Mouse (Mus musculus) brain, embryonic 14.5 days (tissue): ENCODE results near the gene Gm7271. TPM values are rescaled to one million over a fixed set of nuclear protein-coding genes. Genes with fewer than 3 reads are reported as not detected.

Experiments used
- DNase-seq: peaks from one replicate; pipeline ENCODE4 v3.0.0-alpha.2; 2011; ENCODE audit warnings: low read depth
- CTCF ChIP-seq: fragments of 200-500 bp; IDR thresholded peaks from 2 replicates; pipeline ENCODE4 v1.5.1; 2012; ENCODE audit warnings: inconsistent platforms, mild to moderate bottlenecking, moderate library complexity, borderline replicate concordance; ENCODE audit not compliant: insufficient read depth, insufficient read length; ENCODE audit errors: extremely low read depth
- POLR2A ChIP-seq: fragments of 200-500 bp; IDR thresholded peaks from 2 replicates; pipeline ENCODE4 v1.6.1; 2012; ENCODE audit warnings: mild to moderate bottlenecking, inconsistent platforms, borderline replicate concordance; ENCODE audit not compliant: poor library complexity, insufficient read depth, insufficient read length, severe bottlenecking; ENCODE audit errors: extremely low read depth
- polyA plus RNA-seq: library from polyadenylated mRNA; depleted of rRNA; stranded (reverse); fragments of >200 nt; gene quantifications from 2 replicates; pipeline ENCODE4 v1.2.3, GENCODE M21; 2012; rRNA removed

The Gm7271 gene
- polyA plus RNA-seq: 0.27 TPM in 1 of 2 replicates, not detected in the other

- TF ChIP-seq POLR2A (no peak), CTCF (no peak)
- no peak for DNase-seq
Measured at GRCm38 (mm10) chr5:76483811-76484210, at the start of gene Gm7271. Gm7271 (plus strand) TSS chr5:76484040.

DNA sequence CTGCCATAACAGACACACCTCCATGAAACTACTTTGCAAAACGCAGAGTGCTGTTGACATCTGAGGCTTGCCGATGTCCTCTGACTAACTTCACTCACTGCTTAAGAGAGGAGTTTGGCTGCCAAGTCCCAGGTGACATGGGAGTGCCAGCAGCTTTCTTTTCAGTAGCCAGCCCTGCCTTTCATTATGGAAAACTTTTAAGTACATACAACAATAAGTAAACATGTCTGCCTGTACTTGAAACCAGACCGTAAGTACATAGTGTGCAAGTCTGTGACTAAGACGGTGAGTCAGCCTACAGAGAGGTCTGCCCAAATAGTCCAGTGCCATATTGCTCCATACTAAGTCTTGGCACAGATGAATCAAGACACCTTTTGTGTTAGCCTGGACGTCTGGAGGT is 46.7 kb upstream of the Gm7271 start:
- TF ChIP-seq CTCF: no peak
- TF ChIP-seq POLR2A: no peak
- DNase-seq: no peak

GRCm38 (mm10) chr5:76437696-76438095 is 46.1 kb upstream of the Gm7271 start:
- no peak for DNase-seq
- TF ChIP-seq CTCF (no peak), POLR2A (no peak)

- TF ChIP-seq POLR2A: no peak
- no peak for TF ChIP-seq CTCF
- no peak for DNase-seq
Measured at GRCm38 (mm10) chr5:76441431-76441830, 42.4 kb upstream of the Gm7271 start.

GRCm38 (mm10) chr5:76474931-76475330 is 8.9 kb upstream of the Gm7271 start:
- TF ChIP-seq CTCF (no peak), POLR2A (no peak)
- no peak for DNase-seq

- DNase-seq: no peak
- TF ChIP-seq CTCF (no peak), POLR2A (no peak)
Measured at GRCm38 (mm10) chr5:76476873-76477272, 7.0 kb upstream of the Gm7271 start.

GRCm38 (mm10) chr5:76477764-76478163 is 6.1 kb upstream of the Gm7271 start:
- TF ChIP-seq CTCF: no peak
- TF ChIP-seq POLR2A: no peak
- DNase-seq: peak; percentile 27

DNA sequence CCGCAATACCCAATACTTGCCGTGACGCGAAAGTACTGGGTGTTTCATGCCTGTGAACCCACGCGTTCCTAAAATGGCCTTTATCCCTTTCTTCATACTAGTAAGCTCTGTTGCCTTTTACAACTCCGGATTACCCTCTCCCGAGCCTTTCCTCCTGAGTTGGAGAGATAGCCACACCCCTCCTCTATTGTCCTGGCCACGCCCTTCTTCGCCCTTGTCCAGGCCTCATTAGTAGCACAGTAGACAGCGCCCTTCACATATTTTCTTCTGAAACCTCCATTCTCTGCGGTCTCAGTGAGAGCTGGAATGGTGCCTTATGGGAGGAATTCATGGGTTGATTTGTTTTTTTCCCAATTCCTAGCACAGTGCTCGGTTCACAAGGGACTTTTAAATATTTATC is 11.3 kb downstream of the Gm7271 start:
- peak; percentile 17 for DNase-seq
- TF ChIP-seq CTCF: no peak

DNA sequence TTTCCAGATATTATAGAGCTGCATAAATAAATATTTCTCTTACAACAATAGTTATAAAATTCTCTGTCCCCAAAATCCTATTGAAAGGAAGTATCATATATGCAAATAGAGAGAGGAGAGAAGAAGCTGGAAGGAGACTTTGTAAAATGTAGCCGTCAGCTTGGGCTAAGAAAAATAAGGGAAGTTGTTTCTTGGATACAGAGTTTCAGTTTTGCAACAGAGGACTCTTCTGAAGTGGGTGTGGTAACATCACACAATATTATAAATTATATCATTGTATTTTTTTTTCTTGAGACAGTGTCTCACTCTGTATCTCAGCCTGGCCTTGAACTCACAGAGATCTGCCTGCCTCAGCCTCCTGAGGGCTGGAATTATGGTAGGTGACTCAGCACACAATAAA is 38.6 kb downstream of the Gm7271 start:
- no peak for TF ChIP-seq POLR2A
- no peak for TF ChIP-seq CTCF
- no peak for DNase-seq

DNA sequence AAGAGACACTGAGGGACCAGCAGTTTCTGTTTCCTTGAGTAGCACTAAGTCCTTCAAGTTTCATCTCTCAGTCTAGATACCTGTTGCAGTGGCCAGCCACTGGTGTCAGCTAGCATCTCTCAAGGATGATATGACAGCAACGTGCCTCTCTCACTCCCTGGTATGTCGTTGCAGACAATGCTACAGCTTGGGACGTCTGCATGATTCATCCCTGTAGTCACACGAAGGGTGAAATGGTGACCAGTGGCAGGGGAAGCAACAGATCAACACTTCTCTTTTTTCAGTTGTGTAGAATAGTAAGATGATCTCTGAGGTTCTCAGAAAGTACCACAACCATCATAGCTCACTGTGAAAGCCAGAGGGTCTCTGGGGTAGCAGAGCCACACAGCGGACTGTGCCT is 40.8 kb downstream of the Gm7271 start:
- TF ChIP-seq POLR2A: no peak

DNA sequence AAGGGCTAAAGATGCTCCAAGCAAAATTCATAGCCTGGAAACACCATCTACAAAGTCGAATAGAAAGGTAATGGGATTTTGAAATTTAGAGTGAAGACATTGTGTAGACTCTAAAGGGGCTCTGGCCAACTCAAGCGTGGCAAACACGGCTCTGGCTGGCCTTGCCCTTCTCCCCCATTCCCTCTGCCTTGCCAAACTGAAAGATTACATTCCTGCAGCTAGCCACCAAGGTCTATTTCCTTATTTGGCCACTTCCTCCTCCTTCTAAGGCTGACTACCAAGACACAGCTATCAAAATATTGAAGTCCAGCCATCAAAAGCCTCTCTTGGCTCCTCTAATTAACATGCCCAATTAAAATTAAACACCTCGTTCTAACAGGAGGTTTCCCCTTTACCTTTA is 41.2 kb downstream of the Gm7271 start:
- TF ChIP-seq POLR2A (no peak), CTCF (no peak)
- DNase-seq: peak; percentile 23

More for the DNA sequence above, 40.8 kb downstream of the Gm7271 start:
- DNase-seq: no peak

- no peak for DNase-seq
- no peak for TF ChIP-seq CTCF
- TF ChIP-seq POLR2A: no peak
Measured at GRCm38 (mm10) chr5:76525829-76526228, 42.0 kb downstream of the Gm7271 start.
